Mouse (Mus musculus) embryonic facial prominence, embryonic 13.5 days (tissue): ENCODE measurements around the gene Marveld3. TPM values are rescaled to one million over a fixed set of nuclear protein-coding genes. Genes with fewer than 3 reads are reported as not detected.

Experiments
- polyA plus RNA-seq: library from polyadenylated mRNA; unstranded; fragments of >200 nt; fragmentation: Nextera tagmentation; extraction: Ambion mirVana; gene quantifications from 2 replicates; pipeline ENCODE4 v1.2.1, GENCODE M21; 2015

The Marveld3 gene
- polyA plus RNA-seq, 1 experiment from 2014 or later = 2.9 TPM

Other genes starting within 250 kb of the Marveld3 start
- 7.6 and 7.9 TPM in 2 replicates for gene Atxn1l, start 224.5 kb downstream of the Marveld3 start, polyA plus RNA-seq
- 43.0 and 43.3 TPM in 2 replicates for gene Ap1g1, start 183.6 kb downstream of the Marveld3 start, polyA plus RNA-seq
- 3.9 and 4.0 TPM in 2 replicates for gene Phlpp2, start 93.7 kb downstream of the Marveld3 start, polyA plus RNA-seq
- gene Tat, start 28.2 kb upstream of the Marveld3 start, polyA plus RNA-seq = not detected in 2 replicates
- not detected in 2 replicates for gene Chst4, start 77.5 kb upstream of the Marveld3 start, polyA plus RNA-seq
- 10.8 and 11.7 TPM in 2 replicates for gene Zfp612, start 117.5 kb upstream of the Marveld3 start, polyA plus RNA-seq
- gene Gm21964, start 139.0 kb upstream of the Marveld3 start, polyA plus RNA-seq = not detected in 2 replicates
- gene Gm17720, start 140.6 kb upstream of the Marveld3 start, polyA plus RNA-seq = not detected in 2 replicates
- gene Calb2, start 206.0 kb upstream of the Marveld3 start, polyA plus RNA-seq = 3.8 and 10.4 TPM in 2 replicates